Mouse (Mus musculus) brain, embryonic 18.5 days (tissue): ENCODE results near the gene Tyrobp.
A peak's percentile ranks its signal among the peaks of the same experiment; 100 is the strongest.

ENCODE experiments used
- DNase-seq: peaks from one replicate; pipeline ENCODE4 v3.0.0-alpha.2; 2012; ENCODE audit warnings: low read depth, low spot score

The Tyrobp gene

DNA sequence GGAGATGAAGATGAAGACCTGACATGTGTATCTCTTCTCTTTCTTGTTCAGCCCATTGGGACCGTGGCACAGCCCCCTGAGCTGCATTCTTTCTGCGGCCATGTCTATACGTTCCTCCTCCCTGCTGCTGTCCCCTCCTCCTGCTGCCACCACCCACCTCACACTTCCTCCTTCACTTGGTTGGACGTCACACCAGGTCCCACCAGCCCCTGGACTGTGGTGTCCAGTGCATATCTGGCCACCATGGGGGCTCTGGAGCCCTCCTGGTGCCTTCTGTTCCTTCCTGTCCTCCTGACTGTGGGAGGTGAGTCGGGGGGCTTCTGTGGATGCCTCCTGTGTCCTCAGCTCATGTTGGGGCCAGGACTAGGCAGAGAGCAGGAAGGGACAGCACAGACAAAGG, at the start of gene Tyrobp:
Tyrobp (plus strand) TSS at position 165 of the 400 bp plus-strand sequence.
- DNase-seq, result no peak

GRCm38 (mm10) chr7:30367466-30367865, 46.1 kb upstream of the Tyrobp start:
- DNase-seq, result no peak

DNA sequence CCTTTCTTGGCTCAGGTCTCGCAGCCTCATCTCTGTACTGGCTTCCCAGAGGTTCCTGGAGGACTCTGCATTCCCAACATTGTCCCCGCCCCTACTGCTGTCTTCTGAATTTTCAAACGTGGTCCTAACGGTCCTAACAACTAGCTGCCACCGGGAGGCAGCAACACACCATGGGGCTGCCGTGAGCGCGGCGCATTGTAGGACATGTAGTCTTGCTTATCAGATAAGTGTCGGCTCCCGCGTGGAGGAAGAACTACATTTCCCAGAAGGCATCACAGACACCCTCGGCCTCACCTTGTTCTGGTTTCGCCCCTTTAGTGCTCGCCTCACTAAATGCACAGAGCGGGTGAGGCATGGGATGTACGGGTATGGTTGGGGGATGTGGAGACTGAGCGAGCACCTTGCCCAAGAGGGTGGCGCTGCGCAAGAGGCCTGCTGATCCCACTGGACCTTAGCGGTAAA, 40.0 kb upstream of the Tyrobp start:
- peak; percentile 96 for DNase-seq

DNA sequence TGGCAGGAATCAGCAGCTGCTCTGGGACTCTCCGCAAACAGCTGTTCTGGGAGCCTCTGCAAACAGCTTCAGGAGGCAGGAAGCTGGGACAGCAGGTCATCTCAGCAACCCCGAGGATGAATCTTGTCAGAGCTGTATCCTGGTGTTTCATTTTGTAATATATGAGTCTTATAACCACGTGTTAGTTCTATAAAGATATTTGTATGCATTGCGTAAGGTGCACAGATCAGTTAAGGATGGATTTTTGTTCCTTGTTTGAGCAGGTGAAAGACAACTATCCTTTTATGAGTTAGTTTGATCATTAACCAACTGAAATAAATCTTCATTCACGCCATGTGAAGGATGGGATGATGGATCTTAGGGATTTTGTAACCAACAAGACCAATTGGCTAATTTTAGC, 33.5 kb upstream of the Tyrobp start:
- DNase-seq, result no peak

GRCm38 (mm10) chr7:30384106-30384505, 29.5 kb upstream of the Tyrobp start:
- no peak for DNase-seq

GRCm38 (mm10) chr7:30392746-30393520, 20.6 kb upstream of the Tyrobp start:
- DNase-seq, result no peak

- no peak for DNase-seq
Observed at GRCm38 (mm10) chr7:30393631-30394030, 19.9 kb upstream of the Tyrobp start.

DNA sequence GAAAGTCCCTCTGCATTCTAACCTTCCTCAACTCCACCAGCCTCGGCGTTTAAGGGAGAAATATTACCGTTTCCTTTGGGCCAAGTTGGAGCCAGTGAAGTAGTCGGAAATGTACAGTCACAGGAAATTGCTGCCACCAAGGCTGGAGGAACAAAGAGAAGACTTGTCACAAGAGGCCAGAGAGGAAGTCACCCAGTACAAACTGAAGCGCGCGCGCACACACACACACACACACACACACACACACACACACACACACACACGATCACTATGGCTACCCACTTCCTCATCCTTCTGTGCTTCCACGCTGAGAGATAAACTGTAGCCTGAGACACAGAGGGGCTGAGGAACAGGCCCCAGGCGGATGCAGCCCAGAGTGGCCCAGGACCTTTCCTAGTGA, 19.2 kb upstream of the Tyrobp start:
- DNase-seq, result no peak

DNA sequence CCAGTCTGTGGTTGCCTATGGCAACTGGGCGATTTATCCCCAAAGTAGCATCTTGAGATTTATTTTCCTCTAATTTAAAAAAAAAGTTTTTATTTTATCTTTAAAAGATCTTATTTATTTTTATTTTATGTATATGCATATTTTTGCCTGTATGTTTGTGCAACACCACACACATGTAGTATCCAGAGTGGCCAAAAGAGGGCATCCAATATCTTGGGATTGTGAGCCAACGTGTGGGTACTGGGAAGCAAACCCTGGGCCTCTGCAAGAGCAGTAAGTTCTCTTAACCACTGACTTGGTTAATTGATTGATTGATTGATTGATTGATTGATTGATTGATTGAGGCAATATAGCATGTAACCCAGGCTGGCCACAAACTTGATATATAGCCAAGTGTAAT, 18.7 kb upstream of the Tyrobp start:
- DNase-seq, result no peak

DNA sequence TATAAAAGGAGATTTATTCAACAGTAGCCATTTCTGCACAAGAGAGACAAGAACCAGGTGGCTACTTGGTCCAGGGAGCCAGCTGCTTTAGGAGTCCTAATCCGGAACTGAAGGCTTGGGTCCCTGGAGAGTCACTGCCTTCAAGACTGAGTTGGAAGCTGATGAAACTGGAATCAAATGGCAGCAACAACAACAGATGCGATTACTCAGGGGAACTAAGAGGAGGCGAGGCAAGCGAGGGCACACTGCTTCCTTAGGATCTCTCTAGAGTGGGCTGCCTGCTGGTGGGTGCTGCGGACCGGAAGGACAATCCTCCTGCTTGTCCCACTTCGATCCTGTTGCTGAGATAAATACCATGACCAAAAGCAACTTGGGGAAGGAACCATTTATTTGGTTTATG, 13.9 kb upstream of the Tyrobp start:
- no peak for DNase-seq

- DNase-seq, result no peak
Observed at GRCm38 (mm10) chr7:30402343-30402742, 11.2 kb upstream of the Tyrobp start.

- no peak for DNase-seq
Observed at GRCm38 (mm10) chr7:30408639-30409038, 4.9 kb upstream of the Tyrobp start.

DNA sequence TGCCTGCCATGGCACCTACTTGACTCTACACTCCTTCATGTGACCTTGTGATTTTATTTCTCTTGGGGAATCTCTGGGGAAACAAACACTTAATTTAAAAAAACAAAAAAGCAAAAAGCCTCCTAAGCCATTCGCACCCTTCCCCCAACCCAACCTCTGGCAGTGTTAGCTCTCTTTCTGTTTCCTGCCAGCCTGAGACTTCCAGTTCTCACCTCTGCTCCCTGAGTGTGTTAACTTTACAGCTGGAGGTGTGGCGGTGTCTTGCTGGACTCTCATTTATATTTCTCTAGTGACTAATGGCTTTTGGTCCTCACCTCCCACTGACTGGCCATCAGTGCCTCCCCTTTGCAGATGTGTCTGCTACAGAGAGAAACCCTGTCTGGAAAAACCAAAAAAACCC, 3.8 kb upstream of the Tyrobp start:
- DNase-seq, result no peak

- no peak for DNase-seq
Observed at GRCm38 (mm10) chr7:30411023-30411422, 2.5 kb upstream of the Tyrobp start.

DNA sequence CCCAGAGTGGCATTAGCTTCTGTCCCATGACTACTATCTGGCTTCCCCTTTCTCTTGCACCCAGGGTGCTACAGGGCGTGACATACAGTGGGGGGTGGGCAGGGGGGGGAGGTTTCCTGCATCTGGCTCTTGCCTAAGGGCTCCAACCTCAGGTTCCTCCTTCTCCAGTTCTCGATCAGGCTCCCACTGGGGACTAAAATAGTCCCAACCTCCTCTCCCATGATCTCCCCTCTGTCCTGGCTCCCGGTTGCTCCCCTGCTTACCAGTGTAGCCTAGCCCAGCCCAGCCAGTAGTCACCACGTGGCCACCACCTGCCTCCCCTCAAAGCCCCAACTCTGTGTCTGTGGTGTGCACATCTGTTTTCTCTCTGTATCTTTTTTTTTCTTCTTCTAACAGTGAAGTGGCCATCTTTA, 819 bp upstream of the Tyrobp start:
- no peak for DNase-seq

DNA sequence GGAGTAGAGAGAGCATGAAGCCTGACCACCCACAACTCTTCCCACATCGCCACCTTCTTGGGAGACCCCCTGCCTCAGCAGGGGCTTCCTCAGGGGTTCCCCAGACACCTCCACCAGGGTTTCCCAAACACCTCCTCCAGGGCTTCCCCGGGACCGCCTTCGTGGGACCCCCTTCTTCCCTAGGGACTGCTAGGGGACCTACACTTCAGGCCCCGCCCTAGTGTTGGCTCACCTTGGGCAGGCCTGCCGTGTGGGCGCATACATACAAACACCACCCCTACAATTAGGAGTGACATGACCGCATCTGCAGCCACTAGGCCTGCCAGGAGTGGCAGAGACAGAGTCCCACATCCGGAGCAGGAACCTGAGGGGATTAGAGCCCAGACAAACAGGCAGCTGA, 4.3 kb downstream of the Tyrobp start:
- no peak for DNase-seq

- no peak for DNase-seq
Observed at GRCm38 (mm10) chr7:30419561-30420499, 6.3 kb downstream of the Tyrobp start, which contains the start of gene Hcst. Gene Hcst (minus strand): TSS chr7:30419854.

DNA sequence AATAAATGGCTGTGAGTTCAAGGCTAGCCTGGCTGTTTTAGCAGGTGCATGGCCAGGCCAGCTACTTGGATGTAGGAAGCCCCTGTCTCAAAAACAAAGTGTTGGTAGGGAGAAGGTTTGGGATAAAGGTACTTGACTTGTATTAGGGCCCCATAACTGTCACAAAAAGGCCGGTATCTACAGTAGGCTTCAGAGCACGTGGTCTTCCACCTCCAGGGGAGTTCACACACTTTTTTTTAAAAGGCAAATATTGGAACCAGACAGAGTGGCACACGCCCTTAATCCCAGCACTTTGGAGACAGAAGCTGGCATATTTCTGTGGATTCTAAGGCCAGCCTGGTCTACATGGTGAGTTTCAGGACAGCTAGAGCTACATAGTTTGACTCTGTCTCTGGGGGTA, 7.1 kb downstream of the Tyrobp start:
- no peak for DNase-seq

DNA sequence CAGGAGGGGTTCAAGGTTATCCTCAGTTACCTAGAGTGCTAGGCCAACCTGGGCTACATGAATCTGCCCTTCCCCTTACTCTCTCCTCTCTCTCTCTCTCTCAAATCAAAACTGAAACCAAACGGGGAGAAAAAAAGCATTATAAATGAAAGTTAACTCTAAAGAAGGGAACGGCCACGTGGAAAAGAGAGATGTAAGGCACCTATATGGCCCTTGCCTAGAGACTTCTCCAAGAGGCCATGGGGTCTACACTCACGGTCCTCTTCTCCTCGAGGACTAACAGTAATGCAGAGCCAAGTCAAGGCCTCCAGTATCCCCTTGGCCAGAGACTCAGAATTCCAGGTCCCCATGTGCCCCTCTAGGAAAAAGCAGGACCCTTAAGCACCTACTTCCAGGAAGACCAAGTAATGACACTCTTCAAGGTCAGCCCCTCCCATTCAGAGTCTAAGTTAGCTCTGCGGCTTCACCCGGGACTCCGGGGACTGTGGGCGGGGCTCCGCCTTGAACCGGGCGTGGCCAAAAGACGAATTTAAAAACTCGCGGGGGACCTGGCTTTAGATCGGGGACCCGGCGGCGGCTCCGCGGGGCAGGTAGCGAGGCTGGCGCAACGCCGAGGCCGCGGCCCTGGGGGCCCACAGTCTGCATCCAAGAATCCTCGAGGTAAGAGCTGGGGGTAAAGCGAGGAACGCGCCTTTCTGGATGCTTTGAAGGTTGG, 7.8 kb downstream of the Tyrobp start, which contains the start of gene Nfkbid:
Nfkbid (plus strand) TSS at position 558 of the 715 bp plus-strand sequence.
- no peak for DNase-seq

DNA sequence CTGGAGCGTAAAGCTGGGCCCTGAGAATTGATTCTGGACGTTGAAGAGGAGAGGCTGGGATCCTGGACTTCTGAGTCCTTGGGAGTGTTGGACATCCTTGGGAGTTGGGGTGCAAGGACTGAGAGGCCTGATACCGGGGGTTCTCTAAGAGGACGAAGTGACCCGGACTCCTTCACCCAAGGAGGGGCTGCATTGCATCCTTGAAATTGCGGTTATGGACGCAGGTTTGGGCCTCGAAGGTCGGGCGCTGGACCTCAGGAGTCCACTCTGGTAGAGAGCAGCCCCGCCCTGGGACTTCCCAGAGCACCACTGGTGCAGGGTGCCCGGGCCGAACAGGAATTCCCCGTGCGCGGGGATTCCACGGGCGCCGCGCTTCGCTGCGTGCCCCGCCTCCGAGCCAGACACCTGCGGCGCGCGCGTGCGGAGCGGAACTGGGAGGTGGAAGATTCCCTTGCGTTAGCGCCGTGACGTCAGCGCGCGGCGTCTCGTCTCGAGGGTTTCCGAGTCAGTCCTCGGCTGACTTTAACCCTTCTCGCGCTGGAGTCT, 8.4 kb downstream of the Tyrobp start:
- peak; percentile 83 for DNase-seq

DNA sequence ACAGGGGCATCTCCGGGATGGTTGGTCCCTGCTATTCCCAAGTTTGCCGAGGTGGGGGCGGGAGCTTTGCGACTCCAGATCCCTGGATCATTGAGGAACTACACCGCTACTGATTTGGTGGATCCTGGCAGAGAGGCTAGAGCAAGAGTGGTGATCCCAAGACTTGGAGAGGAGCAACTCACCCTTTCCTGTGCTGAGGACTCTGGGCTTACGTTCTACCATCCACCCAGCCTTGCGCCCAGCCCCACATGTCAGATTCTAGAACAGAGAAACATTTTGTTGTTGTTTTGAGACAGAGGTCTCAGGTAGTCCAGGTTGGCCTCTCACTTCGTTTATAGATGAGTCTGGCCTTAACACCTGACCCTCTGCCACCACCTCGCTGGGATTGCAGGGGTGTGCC, 9.0 kb downstream of the Tyrobp start:
- no peak for DNase-seq
